Comparison of ENCODE assay signal across 8 mouse cellular contexts in genomic region chr5:116476006-116476405, GRCm38 (mm10). TPM values are rescaled to one million over a fixed set of nuclear protein-coding genes. Genes with fewer than 3 reads are reported as not detected.
DNase-seq lines count a peak whose midpoint lies in the region; ATAC-seq and TF ChIP-seq lines count a peak whose summit lies in the region.

No protein-coding gene starts in this region.

- WGBS in bone marrow, adult 2 months: 11% methylated on average over 15 of the region's 15 CpGs
- 15% methylated on average over 15 of the region's 15 CpGs for WGBS in hindbrain, embryonic 10.5 days

- no peaks in the 10 kb centered on the region for H3K4me1 ChIP-seq in bone marrow, adult 2 months (ENCODE audit: control insufficient read depth, insufficient read depth, low read length)
- 0 out of 2 replicates have a peak, but pooled peaks cover 5% of the 10 kb centered on the region for H3K4me1 ChIP-seq in hindbrain, embryonic 10.5 days (replicated peaks)

- H3K9me3 ChIP-seq in hindbrain, embryonic 10.5 days: no peaks in the 10 kb centered on the region

- no peak overlapping the region for H3K4me3 ChIP-seq in left cerebral cortex, adult 2 months
- H3K4me3 ChIP-seq in bone marrow, adult 2 months (replicated peaks; ENCODE audit: control insufficient read depth, low read depth, low read length): no peak overlapping the region
- H3K4me3 ChIP-seq in hindbrain, embryonic 10.5 days: no peak overlapping the region

- ATAC-seq in megakaryocyte progenitor cell, adult 5-6 weeks (replicated peaks; ENCODE audit: poor library complexity): peak; percentile 68
- no peak for ATAC-seq in inflammation-experienced regulatory T-cells, adult 6 months

- DNase-seq in adrenal gland, adult 18-20 months (ENCODE audit: low spot score in 2 of 2): peak; percentile 37 to 39
- DNase-seq in adrenal gland, adult 8-10 months: no peak
- DNase-seq in left cerebral cortex, adult 2 months (ENCODE audit: extremely low spot score in 1 of 2, low spot score in 2 of 2): peak; percentile 26 to 42
- no peak for DNase-seq in left cerebral cortex, adult 8-10 months (ENCODE audit: low spot score in 2 of 2)
- DNase-seq in hindbrain, embryonic 10.5 days (ENCODE audit: low spot score): peak; percentile 51

- peaks cover 59% of the 10 kb centered on the region for H3K36me3 ChIP-seq in hindbrain, embryonic 10.5 days

- intact Hi-C loops in left cerebral cortex, adult 2 months (cut with DNase I): loop anchor here (1.0 kb wide), 2 partner anchors 245 to 353 kb away; no protein-coding TSS in a partner anchor

- no peak for TF ChIP-seq POLR2A in bone marrow, adult 2 months (IDR thresholded peaks at IDR 0.05; ENCODE audit: borderline replicate concordance, control insufficient read depth, low read depth, low read length)

- TF ChIP-seq CTCF in left cerebral cortex, adult 2 months (IDR thresholded peaks at IDR 0.05): peak; percentile 82
- peak; percentile 56 for TF ChIP-seq CTCF in bone marrow, adult 2 months (IDR thresholded peaks at IDR 0.05; ENCODE audit: control insufficient read depth, insufficient read depth, low read length)

- H3K27me3 ChIP-seq in hindbrain, embryonic 10.5 days (ENCODE audit: insufficient read depth, poor library complexity, severe bottlenecking): no peaks in the 10 kb centered on the region

- H3K27ac ChIP-seq in left cerebral cortex, adult 2 months: no peak overlapping the region
- no peak overlapping the region for H3K27ac ChIP-seq in bone marrow, adult 2 months (ENCODE audit: control insufficient read depth, insufficient read depth, low read depth, low read length, poor library complexity)
- H3K27ac ChIP-seq in hindbrain, embryonic 10.5 days: no peak overlapping the region

RNA-seq across cellular contexts. Expression of gene Hspb8, which starts 53.3 kb away (rescaled TPM):
- total RNA-seq in adrenal gland, adult 18-20 months (2021): 100 to 1,000 TPM; 261 to 274 TPM
- 100 to 1,000 TPM; 111 to 179 (median 142) TPM for total RNA-seq in adrenal gland, adult 8-10 months (2022)
- total RNA-seq in left cerebral cortex, adult 2 months (2021): 10 to 100 TPM; 11.0 to 12.6 TPM
- total RNA-seq in left cerebral cortex, adult 8-10 months (2022): 10 to 100 TPM in 3 of 4 experiments, 1 to 10 TPM in 1; 8.3 to 12.4 (median 11.7) TPM
- 2.1 and 4.2 TPM in 2 replicates for polyA plus RNA-seq in bone marrow, adult 2 months (2011; ENCODE audit: insufficient read depth, insufficient read length, low replicate concordance, missing spikeins)
- 7.3 and 9.7 TPM in 2 replicates for polyA plus RNA-seq in hindbrain, embryonic 10.5 days (2016; fragmentation: Nextera tagmentation; extraction: Ambion mirVana)
- total RNA-seq in megakaryocyte progenitor cell, adult 5-6 weeks (2015): 0.20 TPM in 1 of 2 replicates, not detected in the other
- not detected in 2 replicates for total RNA-seq in megakaryocyte progenitor cell, adult 5-6 weeks (2017)
- not detected for polyA plus RNA-seq in inflammation-experienced regulatory T-cells, adult 6 months (2017; shearing (Covaris generic))

Comparison
In these comparisons a context has a peak if more than half of its experiments do, and no peak if none do; other contexts are left out.
1. DNase-seq: peak in adrenal gland, adult 18-20 months (2 of 2), left cerebral cortex, adult 2 months (2 of 2) and hindbrain, embryonic 10.5 days (single experiment); none in adrenal gland, adult 8-10 months (single experiment) and left cerebral cortex, adult 8-10 months (0 of 2).
2. RNA of gene Hspb8, which starts 53.3 kb away (total RNA-seq): 261 to 274 TPM in adrenal gland, adult 18-20 months and 111 to 179 TPM in adrenal gland, adult 8-10 months; 11.0 to 12.6 TPM in left cerebral cortex, adult 2 months, 8.3 to 12.4 TPM in left cerebral cortex, adult 8-10 months and 0.20 TPM in megakaryocyte progenitor cell, adult 5-6 weeks; every median in the first group is over 4 times any median in the second.